Mouse (Mus musculus) hindbrain, embryonic 10.5 days (tissue): ENCODE measurements around the gene Defb29. TPM values are rescaled to one million over a fixed set of nuclear protein-coding genes. Genes with fewer than 3 reads are reported as not detected.
A peak's percentile ranks its signal among the peaks of the same experiment; 100 is the strongest.

Experiments used
- DNase-seq: peaks from one replicate; pipeline ENCODE4 v3.0.0-alpha.2; 2017; ENCODE audit warnings: low spot score
- H3K27ac ChIP-seq: fragments of 300-500 bp; sonication (generic); 2 replicates; pipeline ENCODE4 v1.5.1; 2016; ENCODE audit warnings: mild to moderate bottlenecking, moderate library complexity
- H3K27me3 ChIP-seq: fragments of 300-500 bp; sonication (generic); 2 replicates; pipeline ENCODE4 v1.6.1; 2016; ENCODE audit warnings: mild to moderate bottlenecking; ENCODE audit not compliant: poor library complexity, insufficient read depth, severe bottlenecking
- H3K36me3 ChIP-seq: fragments of 300-500 bp; sonication (generic); 2 replicates; pipeline ENCODE4 v1.6.1; 2016; ENCODE audit warnings: mild to moderate bottlenecking, moderate library complexity
- H3K4me1 ChIP-seq: fragments of 300-500 bp; sonication (generic); replicated peaks from 2 replicates; pipeline ENCODE4 v1.6.1; 2016; ENCODE audit warnings: mild to moderate bottlenecking
- H3K4me3 ChIP-seq: fragments of 300-500 bp; sonication (generic); 2 replicates; pipeline ENCODE4 v1.5.1; 2016; ENCODE audit warnings: mild to moderate bottlenecking, moderate library complexity
- H3K9me3 ChIP-seq: fragments of 300-500 bp; sonication (generic); 2 replicates; pipeline ENCODE4 v1.6.1; 2016; ENCODE audit warnings: mild to moderate bottlenecking, moderate library complexity
- WGBS: fragments of 180-500 bp; shearing (Covaris S2); methylation state at CpG from one replicate; pipeline ENCODE4 v1.1.7; 2016; 5-methylcytosine and 5-hydroxymethylcytosine counted together
- polyA plus RNA-seq: library from polyadenylated mRNA; unstranded; fragments of >200 nt; fragmentation: Nextera tagmentation; extraction: Ambion mirVana; gene quantifications from 2 replicates; pipeline ENCODE4 v1.2.1, GENCODE M21; 2016

The Defb29 gene
- polyA plus RNA-seq = not detected in 2 replicates

DNA sequence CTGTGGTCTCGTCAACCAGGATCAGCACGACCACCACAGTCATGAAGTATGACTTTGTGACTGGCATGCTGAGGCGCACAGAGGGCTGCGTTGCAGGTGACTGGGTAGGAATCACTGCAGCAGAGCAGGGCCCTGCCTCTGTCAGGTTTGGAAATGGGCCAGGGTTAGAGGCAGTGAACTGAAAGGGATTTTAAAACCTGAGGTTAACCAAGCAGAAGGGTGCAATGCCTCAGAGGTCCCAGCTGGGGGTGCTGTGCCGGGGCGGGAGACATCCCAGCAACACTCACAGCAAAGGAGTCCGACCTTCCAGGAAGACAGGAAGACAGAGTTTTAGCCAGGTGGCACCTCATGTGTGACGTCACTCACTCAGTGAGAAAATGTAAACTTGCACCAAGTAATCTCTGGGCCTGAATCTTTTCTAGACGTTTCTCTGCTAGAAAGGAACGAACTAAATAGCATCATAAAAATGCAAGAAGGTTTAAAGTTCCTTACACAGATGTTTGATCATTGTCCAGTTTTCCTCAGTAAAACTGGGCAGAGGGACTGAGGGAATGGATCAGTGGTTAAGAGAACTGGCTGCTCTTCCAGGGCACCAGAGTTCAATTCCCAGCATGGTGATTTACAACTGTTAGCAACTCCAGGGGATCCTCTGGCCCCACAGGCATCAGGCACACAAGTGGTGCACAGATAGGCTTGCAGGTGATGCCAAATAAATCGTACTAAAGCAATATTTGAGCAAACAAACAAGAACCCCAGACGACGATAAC is at the start of gene Defb29:
TSS of gene Defb29 (minus strand) at position 155 of the 767 bp plus-strand sequence.
- 60% methylated on average over 13 of the region's 13 CpGs for WGBS
- H3K4me1 ChIP-seq = no peaks in the 10 kb centered on the region
- H3K36me3 ChIP-seq = no peaks in the 10 kb centered on the region
- no peaks in the 10 kb centered on the region for H3K27me3 ChIP-seq
- DNase-seq = no peak
- no peak within 1 kb of the TSS for H3K4me3 ChIP-seq
- 0 out of 2 replicates have a peak, but pooled peaks cover 3% of the 10 kb centered on the region for H3K9me3 ChIP-seq
- no peak within 1 kb of the TSS for H3K27ac ChIP-seq

DNA sequence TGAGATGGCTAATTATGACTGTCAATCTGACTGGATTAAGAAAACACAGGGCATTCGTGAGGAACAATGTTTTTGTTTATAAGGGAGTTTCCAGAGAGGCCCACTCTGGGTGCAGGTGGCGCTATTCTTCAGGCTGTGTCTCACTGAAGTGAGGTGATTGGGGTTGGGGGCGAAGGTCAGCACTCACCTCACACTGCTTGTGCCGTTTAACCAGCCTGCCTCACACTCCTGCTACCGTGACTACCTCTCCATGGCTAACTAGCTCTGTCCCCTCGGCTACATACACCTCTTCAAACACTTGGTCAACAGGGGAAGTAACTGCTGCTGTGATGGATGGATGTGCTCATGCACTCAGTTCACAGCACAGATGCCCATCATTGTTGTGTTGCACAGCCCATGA is 49.1 kb upstream of the Defb29 start:
- H3K27ac ChIP-seq = no peak overlapping the region
- H3K27me3 ChIP-seq = no peaks in the 10 kb centered on the region
- WGBS = 49% methylated on average over 6 of the region's 6 CpGs
- no peaks in the 10 kb centered on the region for H3K9me3 ChIP-seq
- H3K4me1 ChIP-seq = no peaks in the 10 kb centered on the region
- H3K4me3 ChIP-seq = no peak overlapping the region
- H3K36me3 ChIP-seq = no peaks in the 10 kb centered on the region
- DNase-seq = no peak

- no peaks in the 10 kb centered on the region for H3K27me3 ChIP-seq
- no peak overlapping the region for H3K4me3 ChIP-seq
- WGBS = 61% methylated on average over 2 of the region's 2 CpGs
- no peaks in the 10 kb centered on the region for H3K36me3 ChIP-seq
- H3K4me1 ChIP-seq = no peaks in the 10 kb centered on the region
- no peak for DNase-seq
- no peak overlapping the region for H3K27ac ChIP-seq
- no peaks in the 10 kb centered on the region for H3K9me3 ChIP-seq
Observed at GRCm38 (mm10) chr2:152588450-152588849, 48.6 kb upstream of the Defb29 start.

GRCm38 (mm10) chr2:152586926-152587560 is 47.1 kb upstream of the Defb29 start:
- Histone ChIP-seq H3K9me3 (no peaks in the 10 kb centered on the region), H3K27me3 (no peaks in the 10 kb centered on the region), H3K4me3 (no peak overlapping the region), H3K27ac (no peak overlapping the region), H3K36me3 (no peaks in the 10 kb centered on the region), H3K4me1 (no peaks in the 10 kb centered on the region)
- peak; percentile 18 for DNase-seq
- 78% methylated on average over 4 of the region's 4 CpGs for WGBS

DNA sequence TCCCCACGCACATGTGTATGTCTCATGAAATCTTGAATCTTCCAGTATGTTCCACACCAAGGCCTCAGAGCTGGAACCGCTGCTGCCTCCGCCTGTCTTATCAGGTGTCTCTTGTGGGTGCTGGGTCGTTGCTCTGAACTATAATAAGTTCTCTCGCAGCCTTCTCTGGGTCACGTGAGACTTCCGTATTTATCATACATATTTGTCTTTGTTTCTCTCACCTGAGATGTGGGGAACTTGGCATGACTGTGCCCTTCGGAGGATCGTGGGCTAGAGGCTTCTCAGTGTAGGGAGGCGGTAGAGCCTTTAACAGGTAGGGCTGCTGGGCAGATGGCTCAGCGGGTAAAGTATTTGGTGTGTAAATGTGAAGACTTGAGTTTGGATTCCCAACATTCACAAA is 40.7 kb upstream of the Defb29 start:
- Histone ChIP-seq H3K4me3 (no peak overlapping the region), H3K36me3 (no peaks in the 10 kb centered on the region), H3K9me3 (no peaks in the 10 kb centered on the region), H3K4me1 (peaks cover 2% of the 10 kb centered on the region; the same call in 1 of the 2 replicates), H3K27me3 (no peaks in the 10 kb centered on the region), H3K27ac (no peak overlapping the region)
- WGBS = 91% methylated on average over 11 of the region's 11 CpGs
- no peak for DNase-seq

GRCm38 (mm10) chr2:152580107-152580506 is 40.2 kb upstream of the Defb29 start, which contains the start of gene Defb19:
TSS of gene Defb19 (minus strand) at chr2:152580312.
- H3K36me3 ChIP-seq = no peaks in the 10 kb centered on the region
- no peak for DNase-seq
- no peak within 1 kb of the TSS for H3K4me3 ChIP-seq
- H3K27ac ChIP-seq = no peak within 1 kb of the TSS
- H3K4me1 ChIP-seq = peaks cover 2% of the 10 kb centered on the region; the same call in 1 of the 2 replicates
- H3K9me3 ChIP-seq = no peaks in the 10 kb centered on the region
- no peaks in the 10 kb centered on the region for H3K27me3 ChIP-seq
- WGBS = 72% methylated on average over 7 of the region's 7 CpGs

GRCm38 (mm10) chr2:152573484-152573883 is 33.6 kb upstream of the Defb29 start:
- Histone ChIP-seq H3K4me3 (no peak overlapping the region), H3K27ac (no peak overlapping the region), H3K4me1 (no peaks in the 10 kb centered on the region; the same call in 1 of the 2 replicates), H3K27me3 (no peaks in the 10 kb centered on the region), H3K9me3 (no peaks in the 10 kb centered on the region), H3K36me3 (no peaks in the 10 kb centered on the region)
- DNase-seq = no peak
- 89% methylated on average over 8 of the region's 8 CpGs for WGBS

DNA sequence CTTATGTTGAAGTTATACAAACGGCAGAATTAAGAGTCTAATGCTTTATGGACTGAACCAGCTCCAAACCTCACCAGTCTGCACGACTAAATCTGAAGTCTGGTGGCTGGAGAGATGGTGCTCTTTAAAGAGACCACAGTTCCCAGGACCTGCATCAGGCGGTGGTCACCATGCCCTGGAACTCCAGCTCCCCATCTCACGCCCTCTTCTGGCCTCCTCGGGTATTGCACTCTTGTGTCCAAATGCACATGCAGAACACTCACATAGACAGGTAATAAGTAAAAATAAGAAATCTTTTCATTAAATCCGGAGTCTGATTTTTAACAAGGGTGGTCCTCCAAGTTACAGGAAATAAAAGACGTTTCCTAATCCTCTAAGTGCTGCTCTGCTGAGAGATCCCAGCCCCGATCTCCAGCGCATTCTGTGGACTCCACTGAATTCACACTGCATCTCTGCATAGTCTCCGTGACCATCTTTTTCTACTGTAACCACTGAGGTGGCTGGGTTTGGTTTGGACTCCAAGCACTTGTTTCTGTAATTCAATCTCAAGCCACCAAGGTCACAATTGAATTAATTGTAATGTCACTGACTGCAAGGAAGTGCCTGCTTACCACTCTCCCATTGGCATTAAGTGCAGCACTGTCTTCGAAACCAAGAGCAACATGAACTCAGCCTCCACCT is 32.4 kb upstream of the Defb29 start, which contains the start of gene Defb21:
TSS of gene Defb21 (plus strand) at position 631 of the 681 bp plus-strand sequence.
- Histone ChIP-seq H3K36me3 (no peaks in the 10 kb centered on the region), H3K27me3 (no peaks in the 10 kb centered on the region), H3K27ac (no peak within 1 kb of the TSS), H3K9me3 (no peaks in the 10 kb centered on the region), H3K4me1 (no peaks in the 10 kb centered on the region; the same call in 1 of the 2 replicates), H3K4me3 (no peak within 1 kb of the TSS)
- 63% methylated on average over 11 of the region's 11 CpGs for WGBS
- peak; percentile 22 for DNase-seq

DNA sequence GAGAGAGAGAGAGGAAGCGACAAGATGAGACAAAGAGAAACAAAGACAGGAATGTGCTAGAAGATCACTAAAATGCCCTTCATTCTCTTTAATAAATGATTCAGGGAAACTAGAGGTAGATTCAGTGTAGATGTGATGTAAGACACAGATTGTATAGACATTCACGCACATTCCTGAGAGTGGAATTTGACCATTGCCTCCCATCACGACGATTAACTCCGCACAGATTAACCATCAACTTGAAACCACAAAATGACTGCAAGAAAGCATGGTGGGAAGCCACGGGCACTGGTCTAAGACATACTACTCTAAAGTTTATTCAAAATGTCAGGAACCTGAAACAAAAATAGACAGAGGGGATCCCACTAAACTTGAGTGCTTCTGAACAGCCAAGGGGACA is 30.4 kb upstream of the Defb29 start:
- no peaks in the 10 kb centered on the region for H3K36me3 ChIP-seq
- no peak for DNase-seq
- no peak overlapping the region for H3K27ac ChIP-seq
- 85% methylated on average over 6 of the region's 6 CpGs for WGBS
- H3K4me1 ChIP-seq = no peaks in the 10 kb centered on the region
- H3K9me3 ChIP-seq = no peaks in the 10 kb centered on the region
- H3K4me3 ChIP-seq = no peak overlapping the region
- H3K27me3 ChIP-seq = no peaks in the 10 kb centered on the region

DNA sequence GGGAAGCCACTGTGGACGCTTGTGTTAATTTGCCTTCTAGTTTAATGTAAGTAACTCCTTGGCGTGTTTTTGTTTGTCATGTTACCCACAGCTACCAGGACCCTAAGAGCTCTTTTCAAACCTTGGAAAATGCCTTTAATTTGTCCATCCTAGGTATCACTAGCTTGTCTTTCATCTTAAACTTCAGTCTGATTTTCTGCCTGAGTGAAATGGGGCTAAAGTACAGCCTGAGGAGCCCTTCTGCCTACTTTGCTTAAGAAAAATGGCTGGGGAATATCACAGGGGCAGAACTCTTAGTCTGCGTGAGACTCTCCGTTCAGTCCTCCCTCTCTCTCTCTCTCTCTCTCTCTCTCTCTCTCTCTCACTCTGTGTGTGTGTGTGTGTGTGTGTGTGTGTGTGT is 30.0 kb upstream of the Defb29 start:
- DNase-seq = no peak
- H3K4me3 ChIP-seq = no peak overlapping the region
- 83% methylated on average over 4 of the region's 4 CpGs for WGBS

GRCm38 (mm10) chr2:152569038-152569437 is 29.1 kb upstream of the Defb29 start, which contains the start of gene Gm17416:
TSS of gene Gm17416 (plus strand) at chr2:152569338.
- Histone ChIP-seq H3K4me1 (no peaks in the 10 kb centered on the region), H3K27ac (no peak within 1 kb of the TSS), H3K36me3 (no peaks in the 10 kb centered on the region), H3K27me3 (no peaks in the 10 kb centered on the region), H3K9me3 (no peaks in the 10 kb centered on the region), H3K4me3 (no peak within 1 kb of the TSS)
- 89% methylated on average over 5 of the region's 5 CpGs for WGBS
- no peak for DNase-seq

More for the DNA sequence above, 30.0 kb upstream of the Defb29 start:
- Histone ChIP-seq H3K4me1 (no peaks in the 10 kb centered on the region), H3K9me3 (no peaks in the 10 kb centered on the region), H3K27me3 (no peaks in the 10 kb centered on the region), H3K36me3 (no peaks in the 10 kb centered on the region), H3K27ac (no peak overlapping the region)

- Histone ChIP-seq H3K9me3 (no peaks in the 10 kb centered on the region), H3K4me3 (no peak overlapping the region), H3K27me3 (no peaks in the 10 kb centered on the region), H3K27ac (no peak overlapping the region), H3K36me3 (no peaks in the 10 kb centered on the region), H3K4me1 (peaks cover 7% of the 10 kb centered on the region; the same call in 1 of the 2 replicates)
- 88% methylated on average over 7 of the region's 7 CpGs for WGBS
- no peak for DNase-seq
Observed at GRCm38 (mm10) chr2:152556655-152557054, 16.8 kb upstream of the Defb29 start.
